Mouse (Mus musculus) forebrain, embryonic 13.5 days (tissue): ENCODE measurements around the gene Rimbp3. TPM values are rescaled to one million over a fixed set of nuclear protein-coding genes. Genes with fewer than 3 reads are reported as not detected.
"Not testable (repeated sequence)": the region's sequence is repeated elsewhere in the genome, so short reads cannot be mapped to it uniquely, and the experiment has no call there.

Experiments used
- ATAC-seq: fragments of 200-750 bp; cut with Nextera tagmentation; 2 replicates; pipeline ENCODE4 v1.8.0; 2017
- H3K27ac ChIP-seq: fragments of 300-500 bp; sonication (generic); 2 replicates; pipeline ENCODE4 v1.5.1; 2015; ENCODE audit warnings: inconsistent platforms, mild to moderate bottlenecking, moderate library complexity
- H3K27me3 ChIP-seq: fragments of 300-500 bp; sonication (generic); 2 replicates; pipeline ENCODE4 v1.6.1; 2015; ENCODE audit warnings: mild to moderate bottlenecking, inconsistent platforms
- H3K36me3 ChIP-seq: fragments of 300-500 bp; sonication (generic); 2 replicates; pipeline ENCODE4 v1.6.1; 2015; ENCODE audit warnings: mild to moderate bottlenecking, inconsistent platforms; ENCODE audit not compliant: poor library complexity, severe bottlenecking
- H3K4me1 ChIP-seq: fragments of 300-500 bp; sonication (generic); 2 replicates; pipeline ENCODE4 v1.6.1; 2015; ENCODE audit warnings: inconsistent platforms
- H3K4me2 ChIP-seq: fragments of 300-500 bp; sonication (generic); 2 replicates; pipeline ENCODE4 v1.6.1; 2015; ENCODE audit warnings: inconsistent platforms, mild to moderate bottlenecking, moderate library complexity
- H3K4me3 ChIP-seq: fragments of 300-500 bp; sonication (generic); 2 replicates; pipeline ENCODE4 v1.5.1; 2015; ENCODE audit warnings: mild to moderate bottlenecking, inconsistent platforms
- H3K9ac ChIP-seq: fragments of 300-500 bp; sonication (generic); 2 replicates; pipeline ENCODE4 v1.6.1; 2015; ENCODE audit warnings: mild to moderate bottlenecking, inconsistent platforms
- H3K9me3 ChIP-seq: fragments of 300-500 bp; sonication (generic); replicated peaks from 2 replicates; pipeline ENCODE4 v1.6.1; 2016; ENCODE audit warnings: inconsistent platforms
- WGBS: fragments of 180-500 bp; shearing (Covaris S2); methylation state at CpG from one replicate; pipeline ENCODE4 v1.1.7; 2015; 5-methylcytosine and 5-hydroxymethylcytosine counted together
- polyA plus RNA-seq: library from polyadenylated mRNA; unstranded; fragments of >200 nt; fragmentation: Nextera tagmentation; extraction: Ambion mirVana; gene quantifications from 2 replicates; pipeline ENCODE4 v1.2.1, GENCODE M21; 2015

Gene Rimbp3
- 1.4 and 1.9 TPM in 2 replicates for polyA plus RNA-seq

GRCm38 (mm10) chr16:17208389-17209361 is at the start of gene Rimbp3:
Rimbp3 (plus strand) TSS chr16:17208603.
- under 1% methylated on average over 84 of the region's 85 CpGs for WGBS
- peaks cover 23% of the 10 kb centered on the region for H3K4me1 ChIP-seq
- H3K27me3 ChIP-seq = peaks cover 11% of the 10 kb centered on the region
- H3K9me3 ChIP-seq = no peaks in the 10 kb centered on the region
- H3K27ac ChIP-seq = peak within 1 kb of the TSS; percentile 94
- H3K9ac ChIP-seq = peak within 1 kb of the TSS; percentile 74
- peak within 1 kb of the TSS; percentile 96 for H3K4me2 ChIP-seq
- peak; percentile 91 for ATAC-seq
- peak within 1 kb of the TSS; percentile 59 for H3K4me3 ChIP-seq
- H3K36me3 ChIP-seq = no peaks in the 10 kb centered on the region

GRCm38 (mm10) chr16:17165478-17165877 is 42.9 kb upstream of the Rimbp3 start:
- H3K4me2 ChIP-seq, H3K27me3 ChIP-seq, H3K4me1 ChIP-seq, H3K27ac ChIP-seq, H3K9me3 ChIP-seq, H3K9ac ChIP-seq, ATAC-seq, H3K4me3 ChIP-seq: not testable (repeated sequence)
- peaks cover 50% of the 10 kb centered on the region for H3K36me3 ChIP-seq
- WGBS = 94% methylated on average over 1 of the region's 1 CpGs

GRCm38 (mm10) chr16:17167179-17167578 is 41.2 kb upstream of the Rimbp3 start:
- no peak for ATAC-seq
- no peaks in the 10 kb centered on the region for H3K4me1 ChIP-seq
- H3K9ac ChIP-seq = no peak overlapping the region
- H3K4me3 ChIP-seq = no peak overlapping the region
- peaks cover 49% of the 10 kb centered on the region for H3K36me3 ChIP-seq
- H3K27ac ChIP-seq = no peak overlapping the region
- H3K9me3 ChIP-seq = no peaks in the 10 kb centered on the region
- no peak overlapping the region for H3K4me2 ChIP-seq
- no peaks in the 10 kb centered on the region for H3K27me3 ChIP-seq

- 90% methylated on average over 5 of the region's 5 CpGs for WGBS
- Histone ChIP-seq H3K36me3 (peaks cover 53% of the 10 kb centered on the region), H3K4me1 (no peaks in the 10 kb centered on the region), H3K4me2 (no peak overlapping the region), H3K27ac (no peak overlapping the region), H3K9ac (no peak overlapping the region), H3K4me3 (no peak overlapping the region), H3K9me3 (no peaks in the 10 kb centered on the region), H3K27me3 (no peaks in the 10 kb centered on the region)
- no peak for ATAC-seq
Measured at GRCm38 (mm10) chr16:17168049-17168448, 40.4 kb upstream of the Rimbp3 start.

- no peak for ATAC-seq
- Histone ChIP-seq H3K4me3 (no peak overlapping the region), H3K27ac (no peak overlapping the region), H3K36me3 (peaks cover 59% of the 10 kb centered on the region), H3K4me1 (no peaks in the 10 kb centered on the region), H3K4me2 (no peak overlapping the region), H3K27me3 (no peaks in the 10 kb centered on the region), H3K9me3 (no peaks in the 10 kb centered on the region), H3K9ac (no peak overlapping the region)
- 95% methylated on average over 2 of the region's 2 CpGs for WGBS
Measured at GRCm38 (mm10) chr16:17175765-17176164, 32.6 kb upstream of the Rimbp3 start.

- Histone ChIP-seq H3K27ac (no peak overlapping the region), H3K27me3 (no peaks in the 10 kb centered on the region), H3K9me3 (no peaks in the 10 kb centered on the region), H3K36me3 (peaks cover 49% of the 10 kb centered on the region), H3K4me1 (no peaks in the 10 kb centered on the region), H3K9ac (no peak overlapping the region), H3K4me2 (no peak overlapping the region), H3K4me3 (no peak overlapping the region)
- no peak for ATAC-seq
- WGBS = 100% methylated on average over 1 of the region's 1 CpGs
Measured at GRCm38 (mm10) chr16:17177623-17178170, 30.7 kb upstream of the Rimbp3 start.

- Histone ChIP-seq H3K4me2 (no peak overlapping the region), H3K9ac (no peak overlapping the region), H3K4me3 (no peak overlapping the region), H3K4me1 (no peaks in the 10 kb centered on the region), H3K27ac (no peak overlapping the region), H3K27me3 (no peaks in the 10 kb centered on the region), H3K9me3 (no peaks in the 10 kb centered on the region), H3K36me3 (peaks cover 31% of the 10 kb centered on the region)
- ATAC-seq = no peak
- WGBS = 97% methylated on average over 3 of the region's 3 CpGs
Measured at GRCm38 (mm10) chr16:17179706-17180105, 28.7 kb upstream of the Rimbp3 start.

- Histone ChIP-seq H3K9me3 (no peaks in the 10 kb centered on the region), H3K9ac (no peak overlapping the region), H3K36me3 (peaks cover 30% of the 10 kb centered on the region), H3K4me2 (no peak overlapping the region), H3K4me3 (no peak overlapping the region), H3K27ac (no peak overlapping the region), H3K4me1 (no peaks in the 10 kb centered on the region), H3K27me3 (no peaks in the 10 kb centered on the region)
- 91% methylated on average over 4 of the region's 4 CpGs for WGBS
- no peak for ATAC-seq
Measured at GRCm38 (mm10) chr16:17181382-17181781, 27.0 kb upstream of the Rimbp3 start.

GRCm38 (mm10) chr16:17182136-17182535 is 26.3 kb upstream of the Rimbp3 start:
- 92% methylated on average over 2 of the region's 2 CpGs for WGBS
- Histone ChIP-seq H3K4me2 (no peak overlapping the region), H3K36me3 (peaks cover 32% of the 10 kb centered on the region), H3K27me3 (no peaks in the 10 kb centered on the region), H3K4me1 (no peaks in the 10 kb centered on the region), H3K27ac (no peak overlapping the region), H3K9me3 (no peaks in the 10 kb centered on the region), H3K9ac (no peak overlapping the region), H3K4me3 (no peak overlapping the region)
- ATAC-seq = no peak

- Histone ChIP-seq H3K36me3 (peaks cover 28% of the 10 kb centered on the region), H3K4me1 (no peaks in the 10 kb centered on the region), H3K9me3 (no peaks in the 10 kb centered on the region), H3K4me2 (no peak overlapping the region), H3K27me3 (no peaks in the 10 kb centered on the region), H3K4me3 (no peak overlapping the region), H3K27ac (no peak overlapping the region), H3K9ac (no peak overlapping the region)
- 85% methylated on average over 3 of the region's 3 CpGs for WGBS
- no peak for ATAC-seq
Measured at GRCm38 (mm10) chr16:17183003-17183402, 25.4 kb upstream of the Rimbp3 start.

- no peak overlapping the region for H3K4me3 ChIP-seq
- H3K4me2 ChIP-seq = no peak overlapping the region
- H3K9ac ChIP-seq = no peak overlapping the region
- no peak for ATAC-seq
- H3K27me3 ChIP-seq = no peaks in the 10 kb centered on the region
- H3K9me3 ChIP-seq = no peaks in the 10 kb centered on the region
- peaks cover 18% of the 10 kb centered on the region for H3K36me3 ChIP-seq
- no peaks in the 10 kb centered on the region for H3K4me1 ChIP-seq
- H3K27ac ChIP-seq = no peak overlapping the region
Measured at GRCm38 (mm10) chr16:17185475-17185874, 22.9 kb upstream of the Rimbp3 start.

- H3K4me3 ChIP-seq = no peak overlapping the region
- H3K4me1 ChIP-seq = peaks cover 3% of the 10 kb centered on the region; the same call in 1 of the 2 replicates
- WGBS = 96% methylated on average over 4 of the region's 4 CpGs
- H3K9ac ChIP-seq = no peak overlapping the region
- peaks cover 9% of the 10 kb centered on the region; the same call in 1 of the 2 replicates for H3K36me3 ChIP-seq
- H3K27me3 ChIP-seq = no peaks in the 10 kb centered on the region
- ATAC-seq = no peak
- no peak overlapping the region for H3K4me2 ChIP-seq
- no peaks in the 10 kb centered on the region for H3K9me3 ChIP-seq
- no peak overlapping the region for H3K27ac ChIP-seq
Measured at GRCm38 (mm10) chr16:17193823-17194222, 14.6 kb upstream of the Rimbp3 start.
